Mouse (Mus musculus) B cell, adult 2 months (primary cell): ENCODE data around the gene Cnbd2.
A peak's percentile ranks its signal among the peaks of the same experiment; 100 is the strongest.

Experiments
- DNase-seq, 2 experiments: peaks; one replicate each; pipeline ENCODE4 v3.0.0; 2022

Cnbd2 gene

GRCm38 (mm10) chr2:156312297-156312897 is at the start of gene Cnbd2, which contains the start of gene Scand1:
Cnbd2 (plus strand) TSS chr2:156312299.
Scand1 (minus strand) TSS chr2:156312704.
- DNase-seq: peak; percentile 88 to 89

- DNase-seq: no peak
These were observed 48.8 kb upstream of the Cnbd2 start for GRCm38 (mm10) chr2:156263204-156263893.

GRCm38 (mm10) chr2:156267636-156268035 is 44.5 kb upstream of the Cnbd2 start:
- no peak for DNase-seq

GRCm38 (mm10) chr2:156272553-156272952 is 39.5 kb upstream of the Cnbd2 start:
- no peak for DNase-seq

GRCm38 (mm10) chr2:156278226-156279017 is 33.7 kb upstream of the Cnbd2 start:
- peak; percentile 79 to 81 for DNase-seq

- DNase-seq: no peak
These were observed 30.9 kb upstream of the Cnbd2 start for GRCm38 (mm10) chr2:156281227-156281626.

GRCm38 (mm10) chr2:156285161-156285560 is 26.9 kb upstream of the Cnbd2 start:
- no peak for DNase-seq

- no peak for DNase-seq
These were observed 25.4 kb upstream of the Cnbd2 start for GRCm38 (mm10) chr2:156286733-156287132.

GRCm38 (mm10) chr2:156288222-156288621 is 23.9 kb upstream of the Cnbd2 start:
- DNase-seq: no peak

GRCm38 (mm10) chr2:156289552-156290160 is 22.4 kb upstream of the Cnbd2 start:
- DNase-seq: no peak

- DNase-seq: no peak
These were observed 20.1 kb upstream of the Cnbd2 start for GRCm38 (mm10) chr2:156291998-156292397.

- DNase-seq: peak; percentile 52 to 55
These were observed 16.5 kb upstream of the Cnbd2 start for GRCm38 (mm10) chr2:156295601-156296063.

- no peak for DNase-seq
These were observed 15.9 kb upstream of the Cnbd2 start for GRCm38 (mm10) chr2:156296190-156296589.

GRCm38 (mm10) chr2:156297653-156298052 is 14.4 kb upstream of the Cnbd2 start:
- no peak for DNase-seq

GRCm38 (mm10) chr2:156298458-156298857 is 13.6 kb upstream of the Cnbd2 start:
- DNase-seq: no peak

- DNase-seq: no peak
These were observed 10.0 kb upstream of the Cnbd2 start for GRCm38 (mm10) chr2:156302063-156302462.

GRCm38 (mm10) chr2:156304351-156304750 is 7.7 kb upstream of the Cnbd2 start:
- no peak for DNase-seq

GRCm38 (mm10) chr2:156305818-156306217 is 6.3 kb upstream of the Cnbd2 start:
- DNase-seq: peak; percentile 43 to 45

GRCm38 (mm10) chr2:156307261-156307660 is 4.8 kb upstream of the Cnbd2 start:
- DNase-seq: peak; percentile 29 to 30

GRCm38 (mm10) chr2:156309948-156310347 is 2.2 kb upstream of the Cnbd2 start:
- DNase-seq: no peak

GRCm38 (mm10) chr2:156310455-156310854 is 1.6 kb upstream of the Cnbd2 start:
- no peak for DNase-seq

GRCm38 (mm10) chr2:156310945-156311344 is 1.2 kb upstream of the Cnbd2 start:
- DNase-seq: no peak

- peak in 1 of 2 experiments; percentile 40 for DNase-seq
These were observed 658 bp upstream of the Cnbd2 start for GRCm38 (mm10) chr2:156311441-156311840.
